Mouse (Mus musculus) cortical plate, adult 2 months (tissue): Measurements from ENCODE around the gene Rab4a.

Source experiments
- CTCF ChIP-seq: fragments of 200-500 bp; IDR thresholded peaks from 2 replicates; pipeline ENCODE4 v1.5.1; 2011; ENCODE audit warnings: mild to moderate bottlenecking, control low read depth, low read length; ENCODE audit not compliant: insufficient read depth; ENCODE audit errors: extremely low read depth
- POLR2A ChIP-seq: fragments of 200-500 bp; IDR thresholded peaks from 2 replicates; pipeline ENCODE4 v1.6.1; 2011; ENCODE audit warnings: mild to moderate bottlenecking, low read length, control low read depth; ENCODE audit not compliant: insufficient read depth; ENCODE audit errors: extremely low read depth

GRCm38 (mm10) chr8:123783525-123784249, 22.1 kb upstream of the Rab4a start:
- TF ChIP-seq CTCF (peak; percentile 98), POLR2A (no peak)
